Mouse (Mus musculus): Measurements from ENCODE around the gene Dcxr. TPM values are rescaled to one million over a fixed set of nuclear protein-coding genes. Genes with fewer than 3 reads are reported as not detected.

Gene Dcxr
- total RNA-seq, 1 experiment = 43.6 TPM

DNA sequence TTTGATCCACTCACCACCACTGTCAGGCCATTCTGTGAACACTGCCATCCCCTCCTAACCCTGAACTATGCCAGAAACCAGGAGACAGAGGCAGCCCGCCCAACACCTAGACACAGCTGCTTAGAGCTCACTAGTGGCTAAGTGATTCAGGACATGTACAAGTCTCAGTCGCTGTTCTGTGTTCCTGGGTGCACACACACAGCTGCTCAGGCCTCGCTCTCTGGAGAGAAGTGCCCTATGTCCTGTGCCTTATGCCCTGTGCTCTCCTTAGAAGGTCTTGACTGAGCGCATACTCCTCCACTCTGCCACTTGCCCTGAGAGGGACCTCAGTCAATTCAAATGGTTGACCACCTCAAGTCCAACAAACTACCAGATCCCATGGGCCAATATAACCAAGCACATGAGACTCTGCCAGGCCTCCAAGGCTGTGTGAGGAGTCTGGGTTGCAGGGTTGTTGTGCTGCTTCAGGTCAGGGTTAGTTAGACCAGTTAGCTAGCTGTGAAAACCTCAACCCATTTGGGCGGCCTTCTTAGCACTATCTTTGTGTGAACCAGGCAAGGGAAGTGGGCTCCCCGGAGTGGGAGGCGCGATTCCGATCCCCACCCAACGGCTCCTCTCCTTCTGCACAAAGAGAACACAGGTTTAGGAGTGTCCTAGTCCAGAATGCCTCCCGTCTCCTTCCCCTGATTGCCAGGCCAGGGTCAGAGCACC lies 1.6 kb upstream of the Dcxr start:
- Histone ChIP-seq H3K4me1 (ENCODE audit: control insufficient read depth in 2 of 2, insufficient read depth in 2 of 2, low read length in 2 of 2, poor library complexity in 1 of 2) (peaks cover 3 to 11% of the 10 kb centered on the region in 2 experiments; a peak in 1 of 4 replicates), H3K27ac (ENCODE audit: insufficient read depth, low read depth, low read length, poor library complexity, severe bottlenecking) (no peak overlapping the region), H3K36me3 (ENCODE audit: control insufficient read depth, insufficient read depth, low read length, poor library complexity, severe bottlenecking) (peaks cover 12% of the 10 kb centered on the region), H3K9ac (ENCODE audit: insufficient read depth, low read depth, low read length, poor library complexity, severe bottlenecking) (0 out of 2 replicates have a peak overlapping the region, but pooled peaks have one; percentile 2), H3K4me3 (ENCODE audit: insufficient read depth in 1 of 2, low read depth in 1 of 2, low read length in 2 of 2, poor library complexity in 1 of 2, severe bottlenecking in 1 of 2) (peak overlapping the region; percentile 4 to 47; a peak in 2 of 4 replicates), H3K9me3 (ENCODE audit: control insufficient read depth, insufficient read depth, low read depth, low read length) (no peaks in the 10 kb centered on the region)
- DNase-seq (ENCODE audit: low read depth, low spot score) = no peak
- in situ Hi-C loops (cut with MboI; ENCODE audit: low sequenced_read_pairs in 2 of 2, unreplicated experiment in 2 of 2) = loop anchor here in 1 of 2 experiments (5.0 kb wide), 1 partner anchor 49 kb away; no protein-coding TSS in a partner anchor
- TF ChIP-seq CHD2 (IDR thresholded peaks at IDR 0.05; ENCODE audit: low read depth, low read length) = no peak
- TF ChIP-seq ZC3H11A (IDR thresholded peaks at IDR 0.05; ENCODE audit: borderline replicate concordance, low read depth, low read length) = no peak
- no peak for TF ChIP-seq HCFC1 (IDR thresholded peaks at IDR 0.05; ENCODE audit: borderline replicate concordance, insufficient read depth, low read length)
- TF ChIP-seq ZNF384 (IDR thresholded peaks at IDR 0.05; ENCODE audit: low read depth, low read length) = no peak

DNA sequence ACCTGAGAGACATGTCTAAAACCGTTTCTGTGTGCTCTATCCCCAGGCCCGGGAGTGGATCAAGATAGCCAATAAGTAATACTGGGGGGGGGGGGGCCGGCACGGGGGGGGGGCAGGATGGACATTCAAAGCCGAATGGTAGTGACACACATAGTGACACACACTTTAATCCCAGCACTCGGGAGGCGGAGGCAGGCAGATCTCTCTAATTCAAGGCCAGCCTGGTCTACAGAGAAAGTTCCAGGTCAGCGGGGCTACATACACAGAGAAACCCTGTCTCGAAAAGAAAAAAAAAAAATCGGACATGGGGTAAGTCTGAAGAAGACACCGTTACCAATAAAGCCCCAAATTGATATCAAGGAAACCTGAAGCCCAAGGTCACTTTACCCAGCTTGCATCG lies 483 bp upstream of the Dcxr start:
- in situ Hi-C loops (cut with MboI; ENCODE audit: low sequenced_read_pairs in 2 of 2, unreplicated experiment in 2 of 2) = loop anchor here in 1 of 2 experiments (5.0 kb wide), 1 partner anchor 50 kb away; no protein-coding TSS in a partner anchor
- no peak for DNase-seq (ENCODE audit: low read depth, low spot score)
- peaks cover 3 to 9% of the 10 kb centered on the region in 2 experiments; a peak in 1 of 4 replicates for H3K4me1 ChIP-seq (ENCODE audit: control insufficient read depth in 2 of 2, insufficient read depth in 2 of 2, low read length in 2 of 2, poor library complexity in 1 of 2)
- TF ChIP-seq ZNF384 (IDR thresholded peaks at IDR 0.05; ENCODE audit: low read depth, low read length) (no peak), ZC3H11A (IDR thresholded peaks at IDR 0.05; ENCODE audit: borderline replicate concordance, low read depth, low read length) (0 out of 2 replicates have a peak, but pooled peaks have one; percentile 1)
- no peak overlapping the region for H3K9ac ChIP-seq (ENCODE audit: insufficient read depth, low read depth, low read length, poor library complexity, severe bottlenecking)
- no peak overlapping the region for H3K27ac ChIP-seq (ENCODE audit: insufficient read depth, low read depth, low read length, poor library complexity, severe bottlenecking)
- H3K36me3 ChIP-seq (ENCODE audit: control insufficient read depth, insufficient read depth, low read length, poor library complexity, severe bottlenecking) = peaks cover 12% of the 10 kb centered on the region
- no peak overlapping the region for H3K4me3 ChIP-seq (ENCODE audit: insufficient read depth in 1 of 2, low read depth in 1 of 2, low read length in 2 of 2, poor library complexity in 1 of 2, severe bottlenecking in 1 of 2)
- H3K9me3 ChIP-seq (ENCODE audit: control insufficient read depth, insufficient read depth, low read depth, low read length) = no peaks in the 10 kb centered on the region

DNA sequence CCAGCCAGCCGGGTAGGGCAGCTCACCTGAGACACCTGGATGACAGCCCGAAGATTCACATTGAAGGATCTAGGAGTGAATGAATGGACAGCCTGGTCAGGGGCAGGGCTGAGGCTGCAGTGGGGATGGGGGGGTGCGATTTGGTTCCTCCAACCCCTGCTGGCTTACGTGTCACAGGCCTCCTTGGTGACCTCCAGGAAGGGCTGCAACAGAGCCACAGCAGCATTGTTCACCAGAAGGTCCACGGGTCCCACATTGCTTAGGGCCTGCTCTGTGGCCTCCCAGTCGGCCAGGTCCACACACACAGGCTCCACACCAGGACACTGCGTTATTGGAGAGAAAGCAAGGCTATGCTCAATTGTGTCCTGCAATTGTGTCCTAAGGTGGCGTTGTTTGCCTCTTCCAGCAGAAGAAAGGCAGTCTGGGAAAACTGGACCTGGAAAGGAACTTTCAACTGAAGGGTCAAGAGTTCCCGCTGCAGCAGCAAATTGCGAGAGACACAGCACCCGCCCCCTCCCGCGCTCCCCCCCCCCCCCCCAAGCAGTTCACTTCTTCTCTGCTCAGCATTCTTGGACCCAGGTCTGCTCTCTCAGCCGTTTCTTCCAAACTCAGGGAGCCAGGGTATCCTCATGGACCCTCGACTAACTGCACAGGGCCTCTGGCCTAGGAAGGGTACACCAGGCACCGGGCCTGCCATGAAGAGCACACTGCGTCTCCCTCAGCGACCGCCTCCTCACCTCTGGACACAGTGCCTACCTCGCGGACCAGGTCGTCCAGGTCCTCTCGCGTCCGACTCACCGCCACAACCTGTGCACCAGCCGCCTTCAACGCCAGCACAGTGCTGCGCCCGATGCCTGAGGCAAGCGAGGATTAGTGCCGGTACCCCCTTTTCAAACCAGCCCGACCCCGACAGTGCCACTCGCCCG lies 575 bp downstream of the Dcxr start:
- H3K27ac ChIP-seq (ENCODE audit: insufficient read depth, low read depth, low read length, poor library complexity, severe bottlenecking) = no peak overlapping the region
- DNase-seq (ENCODE audit: low read depth, low spot score) = no peak
- H3K36me3 ChIP-seq (ENCODE audit: control insufficient read depth, insufficient read depth, low read length, poor library complexity, severe bottlenecking) = peaks cover 12% of the 10 kb centered on the region
- peak overlapping the region; percentile 77 for H3K9ac ChIP-seq (ENCODE audit: insufficient read depth, low read depth, low read length, poor library complexity, severe bottlenecking)
- peak overlapping the region; percentile 89 to 93 for H3K4me3 ChIP-seq (ENCODE audit: insufficient read depth in 1 of 2, low read depth in 1 of 2, low read length in 2 of 2, poor library complexity in 1 of 2, severe bottlenecking in 1 of 2)
- in situ Hi-C loops (cut with MboI; ENCODE audit: low sequenced_read_pairs in 2 of 2, unreplicated experiment in 2 of 2) = loop anchor here in 1 of 2 experiments (5.0 kb wide), 1 partner anchor 51 kb away; no protein-coding TSS in a partner anchor
- peaks cover 3 to 12% of the 10 kb centered on the region in 2 experiments; a peak in 1 of 4 replicates for H3K4me1 ChIP-seq (ENCODE audit: control insufficient read depth in 2 of 2, insufficient read depth in 2 of 2, low read length in 2 of 2, poor library complexity in 1 of 2)
- no peaks in the 10 kb centered on the region for H3K9me3 ChIP-seq (ENCODE audit: control insufficient read depth, insufficient read depth, low read depth, low read length)
- TF ChIP-seq ZNF384 (IDR thresholded peaks at IDR 0.05; ENCODE audit: low read depth, low read length) = no peak
- TF ChIP-seq ZC3H11A (IDR thresholded peaks at IDR 0.05; ENCODE audit: borderline replicate concordance, low read depth, low read length) = no peak
- TF ChIP-seq MAFK (IDR thresholded peaks at IDR 0.05; ENCODE audit: insufficient read depth, low read depth, low read length) = no peak
- no peak for TF ChIP-seq HCFC1 (IDR thresholded peaks at IDR 0.05; ENCODE audit: borderline replicate concordance, insufficient read depth, low read length)
- no peak for TF ChIP-seq CHD2 (IDR thresholded peaks at IDR 0.05; ENCODE audit: low read depth, low read length)

DNA sequence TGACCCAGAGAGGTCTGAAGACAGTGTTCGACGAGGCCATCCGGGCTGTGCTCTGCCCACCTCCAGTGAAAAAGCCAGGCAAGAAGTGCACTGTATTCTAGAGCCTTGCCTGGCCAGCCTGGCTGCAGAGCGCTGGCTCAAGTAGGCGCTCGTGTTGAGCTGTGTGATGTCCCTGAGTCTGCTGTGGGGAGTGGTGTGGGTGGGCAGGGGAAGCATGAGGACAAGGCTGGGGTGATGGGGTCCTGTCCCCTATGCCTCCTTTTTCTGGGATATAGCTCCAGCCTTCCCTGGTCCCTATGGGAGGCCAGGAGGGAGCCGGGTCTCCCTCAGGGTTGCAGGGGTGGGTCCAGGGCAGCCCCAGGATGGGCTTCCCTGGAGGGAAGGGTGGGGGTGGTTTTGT lies 3.6 kb downstream of the Dcxr start:
- in situ Hi-C loops (cut with MboI; ENCODE audit: low sequenced_read_pairs in 2 of 2, unreplicated experiment in 2 of 2) = no loop called here
- no peak overlapping the region for H3K4me3 ChIP-seq (ENCODE audit: insufficient read depth in 1 of 2, low read depth in 1 of 2, low read length in 2 of 2, poor library complexity in 1 of 2, severe bottlenecking in 1 of 2)
- peaks cover 0 to 7% of the 10 kb centered on the region in 2 experiments; a peak in 2 of 4 replicates for H3K4me1 ChIP-seq (ENCODE audit: control insufficient read depth in 2 of 2, insufficient read depth in 2 of 2, low read length in 2 of 2, poor library complexity in 1 of 2)
- no peaks in the 10 kb centered on the region for H3K9me3 ChIP-seq (ENCODE audit: control insufficient read depth, insufficient read depth, low read depth, low read length)
- no peak for DNase-seq (ENCODE audit: low read depth, low spot score)
- TF ChIP-seq ZNF384 (IDR thresholded peaks at IDR 0.05; ENCODE audit: low read depth, low read length) = no peak
- TF ChIP-seq ZC3H11A (IDR thresholded peaks at IDR 0.05; ENCODE audit: borderline replicate concordance, low read depth, low read length) = no peak
- no peak for TF ChIP-seq HCFC1 (IDR thresholded peaks at IDR 0.05; ENCODE audit: borderline replicate concordance, insufficient read depth, low read length)
- no peak for TF ChIP-seq MAFK (IDR thresholded peaks at IDR 0.05; ENCODE audit: insufficient read depth, low read depth, low read length)
- TF ChIP-seq CHD2 (IDR thresholded peaks at IDR 0.05; ENCODE audit: low read depth, low read length) = no peak
- no peak overlapping the region for H3K9ac ChIP-seq (ENCODE audit: insufficient read depth, low read depth, low read length, poor library complexity, severe bottlenecking)
- H3K36me3 ChIP-seq (ENCODE audit: control insufficient read depth, insufficient read depth, low read length, poor library complexity, severe bottlenecking) = peaks cover 18% of the 10 kb centered on the region
- peak overlapping the region; percentile 10; the same call in 1 of the 2 replicates for H3K27ac ChIP-seq (ENCODE audit: insufficient read depth, low read depth, low read length, poor library complexity, severe bottlenecking)
